Mouse (Mus musculus) midbrain, embryonic 16.5 days (tissue): ENCODE results near the gene Olfr1467. TPM values are rescaled to one million over a fixed set of nuclear protein-coding genes. Genes with fewer than 3 reads are reported as not detected.

Experiments used
- ATAC-seq: fragments of 200-750 bp; cut with Nextera tagmentation; 2 replicates; pipeline ENCODE4 v1.8.0; 2017; ENCODE audit warnings: moderate TSS enrichment
- H3K27ac ChIP-seq: fragments of 300-500 bp; sonication (generic); 2 replicates; pipeline ENCODE4 v1.5.1; 2014; ENCODE audit warnings: mild to moderate bottlenecking, low read length, mixed read lengths
- H3K27me3 ChIP-seq: fragments of 300-500 bp; sonication (generic); 2 replicates; pipeline ENCODE4 v1.6.1; 2014; ENCODE audit warnings: low read depth, low read length, mixed read lengths; ENCODE audit not compliant: control insufficient read depth, insufficient read depth
- H3K36me3 ChIP-seq: fragments of 300-500 bp; sonication (generic); 2 replicates; pipeline ENCODE4 v1.6.1; 2014; ENCODE audit warnings: mild to moderate bottlenecking, low read length, moderate library complexity, mixed read lengths; ENCODE audit not compliant: control insufficient read depth, insufficient read depth
- H3K4me1 ChIP-seq: fragments of 300-500 bp; sonication (generic); 2 replicates; pipeline ENCODE4 v1.6.1; 2014; ENCODE audit warnings: mild to moderate bottlenecking, low read length, mixed read lengths; ENCODE audit not compliant: control insufficient read depth, insufficient read depth
- H3K4me2 ChIP-seq: fragments of 300-500 bp; sonication (generic); 2 replicates; pipeline ENCODE4 v1.6.1; 2014; ENCODE audit warnings: mild to moderate bottlenecking, low read length, mixed read lengths
- H3K4me3 ChIP-seq: fragments of 300-500 bp; sonication (generic); 2 replicates; pipeline ENCODE4 v1.5.1; 2014; ENCODE audit warnings: low read depth, mild to moderate bottlenecking, low read length, moderate library complexity, mixed read lengths
- H3K9ac ChIP-seq: fragments of 300-500 bp; sonication (generic); 2 replicates; pipeline ENCODE4 v1.6.1; 2014; ENCODE audit warnings: low read depth, low read length, mixed read lengths
- H3K9me3 ChIP-seq: fragments of 300-500 bp; sonication (generic); replicated peaks from 2 replicates; pipeline ENCODE4 v1.6.1; 2014; ENCODE audit warnings: mild to moderate bottlenecking, low read length, mixed read lengths; ENCODE audit not compliant: control insufficient read depth, poor library complexity, severe bottlenecking
- WGBS: fragments of 180-500 bp; shearing (Covaris S2); extraction: QIAGEN DNeasy Blood & Tissue Kit; methylation state at CpG from one replicate; pipeline ENCODE4 v1.1.7; 2014; 5-methylcytosine and 5-hydroxymethylcytosine counted together
- polyA plus RNA-seq: library from polyadenylated mRNA; unstranded; fragments of >200 nt; fragmentation: Nextera tagmentation; extraction: Ambion mirVana; gene quantifications from 2 replicates; pipeline ENCODE4 v1.2.1, GENCODE M21; 2015

Gene Olfr1467
- polyA plus RNA-seq = not detected in 2 replicates

DNA sequence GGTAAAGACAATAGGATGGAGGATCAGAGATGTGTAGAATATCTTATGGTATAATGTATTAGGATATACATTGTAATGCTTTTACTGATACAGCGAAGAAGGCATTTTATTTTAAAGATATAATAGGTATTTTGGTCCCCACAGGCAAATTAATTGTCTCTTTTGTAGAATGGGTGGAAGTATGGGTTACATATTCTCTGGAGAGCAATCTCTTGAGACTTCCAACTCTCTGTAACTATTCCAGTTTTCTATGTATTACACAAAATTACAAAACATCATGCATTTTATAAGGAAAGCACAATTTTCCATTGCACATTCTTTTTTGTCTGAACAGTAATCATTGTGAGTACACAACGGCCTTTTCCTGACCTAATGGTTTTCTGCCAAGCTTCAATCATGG lies at the start of gene Olfr1467:
Gene Olfr1467, plus strand, starts transcription at position 301 of the 400 bp plus-strand sequence.
- H3K27me3 ChIP-seq = no peaks in the 10 kb centered on the region
- 64% methylated on average over 2 of the region's 2 CpGs for WGBS
- no peak within 1 kb of the TSS for H3K4me2 ChIP-seq
- H3K4me3 ChIP-seq = no peak within 1 kb of the TSS
- H3K4me1 ChIP-seq = no peaks in the 10 kb centered on the region
- no peak within 1 kb of the TSS for H3K27ac ChIP-seq
- ATAC-seq = no peak
- H3K9me3 ChIP-seq = peaks cover 4% of the 10 kb centered on the region
- no peaks in the 10 kb centered on the region for H3K36me3 ChIP-seq
- H3K9ac ChIP-seq = no peak within 1 kb of the TSS

DNA sequence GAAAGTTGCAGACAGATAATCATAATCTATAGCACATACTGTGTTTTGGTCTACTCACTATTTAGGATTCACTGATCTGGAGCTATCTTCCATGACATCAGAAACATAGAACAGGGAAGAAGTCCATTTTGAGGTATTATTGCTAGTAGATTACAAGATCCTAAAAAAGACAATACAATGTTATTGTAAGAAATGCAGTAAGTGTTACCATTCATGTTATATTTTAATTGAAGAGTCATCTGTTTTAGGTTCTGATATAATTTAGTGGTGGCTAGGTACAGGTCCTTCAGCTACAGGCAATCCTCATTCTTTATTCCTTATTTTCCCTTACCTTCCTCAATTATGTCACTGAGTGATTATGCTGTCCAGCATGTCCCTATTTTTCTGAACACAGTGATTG lies 46.6 kb upstream of the Olfr1467 start, which contains the start of gene Olfr1465:
Gene Olfr1465, minus strand, starts transcription at position 101 of the 400 bp plus-strand sequence.
- H3K36me3 ChIP-seq = no peaks in the 10 kb centered on the region
- no peak within 1 kb of the TSS for H3K4me2 ChIP-seq
- H3K9ac ChIP-seq = no peak within 1 kb of the TSS
- no peak for ATAC-seq
- H3K9me3 ChIP-seq = no peaks in the 10 kb centered on the region
- no peaks in the 10 kb centered on the region for H3K4me1 ChIP-seq
- no peak within 1 kb of the TSS for H3K4me3 ChIP-seq
- H3K27ac ChIP-seq = no peak within 1 kb of the TSS
- no peaks in the 10 kb centered on the region for H3K27me3 ChIP-seq

DNA sequence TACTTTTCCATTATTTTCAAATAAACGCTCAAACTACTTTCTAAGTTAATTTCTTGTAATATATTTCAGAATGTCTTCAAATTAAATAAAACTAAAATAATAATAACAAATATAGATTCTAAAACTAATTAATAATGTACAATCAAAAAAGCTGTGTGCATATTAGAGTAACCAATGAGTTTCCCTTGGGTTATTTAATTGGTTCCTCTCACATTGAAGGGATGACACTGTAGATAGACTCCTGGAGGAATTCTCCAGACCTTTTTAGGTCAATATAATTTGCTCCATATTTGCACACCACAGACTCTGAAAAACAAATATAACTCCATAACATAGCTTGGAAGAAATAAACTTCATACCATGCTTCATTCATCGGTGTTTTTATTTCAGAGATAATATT lies 23.5 kb upstream of the Olfr1467 start, which contains the start of gene Olfr1466:
Gene Olfr1466, plus strand, starts transcription at position 301 of the 400 bp plus-strand sequence.
- no peak for ATAC-seq
- Histone ChIP-seq H3K4me2 (no peak within 1 kb of the TSS), H3K27me3 (no peaks in the 10 kb centered on the region), H3K9ac (no peak within 1 kb of the TSS), H3K9me3 (peaks cover 4% of the 10 kb centered on the region), H3K36me3 (no peaks in the 10 kb centered on the region), H3K27ac (no peak within 1 kb of the TSS), H3K4me3 (no peak within 1 kb of the TSS), H3K4me1 (no peaks in the 10 kb centered on the region)
- WGBS = 87% methylated on average over 2 of the region's 2 CpGs

DNA sequence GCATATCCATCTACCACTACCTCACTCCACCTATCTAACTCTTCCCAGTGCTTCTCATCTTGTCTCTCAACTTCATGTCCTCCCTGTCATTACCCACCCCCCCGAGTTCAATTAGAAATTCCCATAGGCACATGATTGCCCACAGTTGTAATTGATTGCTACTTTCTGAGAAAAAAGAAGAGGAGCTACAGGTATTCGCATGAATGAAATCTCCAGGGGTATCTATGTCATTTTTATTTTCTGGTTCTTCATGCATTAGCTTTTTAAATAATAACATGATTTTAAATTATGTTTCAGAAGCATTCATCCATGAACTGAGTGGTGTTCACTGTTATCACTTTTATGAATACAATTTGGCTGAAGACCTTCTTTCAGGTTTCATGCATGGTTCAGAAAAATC lies 45.5 kb downstream of the Olfr1467 start, which contains the start of gene Olfr1469:
Gene Olfr1469, plus strand, starts transcription at position 301 of the 400 bp plus-strand sequence.
- Histone ChIP-seq H3K4me2 (no peak within 1 kb of the TSS), H3K36me3 (no peaks in the 10 kb centered on the region), H3K4me3 (no peak within 1 kb of the TSS), H3K4me1 (no peaks in the 10 kb centered on the region), H3K9me3 (peaks cover 10% of the 10 kb centered on the region; the same call in 1 of the 2 replicates), H3K27me3 (no peaks in the 10 kb centered on the region), H3K27ac (no peak within 1 kb of the TSS), H3K9ac (no peak within 1 kb of the TSS)
- WGBS = 82% methylated on average over 2 of the region's 2 CpGs
- ATAC-seq = no peak

Other genes with a start within 250 kb of the Olfr1467 start
- gene Olfr1459, start 212.7 kb upstream of the Olfr1467 start, polyA plus RNA-seq = not detected in 2 replicates
- not detected in 2 replicates for gene Olfr1461, start 199.2 kb upstream of the Olfr1467 start, polyA plus RNA-seq
- gene Olfr1462, start 176.5 kb upstream of the Olfr1467 start, polyA plus RNA-seq = not detected in 2 replicates
- not detected in 2 replicates for gene Olfr1463, start 130.9 kb upstream of the Olfr1467 start, polyA plus RNA-seq
- gene Olfr1465, start 46.7 kb upstream of the Olfr1467 start, polyA plus RNA-seq = not detected in 2 replicates
- not detected in 2 replicates for gene Olfr1466, start 23.4 kb upstream of the Olfr1467 start, polyA plus RNA-seq
- not detected in 2 replicates for gene Olfr1469, start 45.6 kb downstream of the Olfr1467 start, polyA plus RNA-seq
- not detected in 2 replicates for gene Olfr1471, start 81.2 kb downstream of the Olfr1467 start, polyA plus RNA-seq
- gene Olfr1472, start 93.8 kb downstream of the Olfr1467 start, polyA plus RNA-seq = not detected in 2 replicates
- not detected in 2 replicates for gene Olfr1474, start 107.3 kb downstream of the Olfr1467 start, polyA plus RNA-seq
- not detected in 2 replicates for gene Olfr1475, start 118.0 kb downstream of the Olfr1467 start, polyA plus RNA-seq
- gene Olfr1477, start 138.3 kb downstream of the Olfr1467 start, polyA plus RNA-seq = not detected in 2 replicates
- not detected in 2 replicates for gene Olfr1480, start 165.7 kb downstream of the Olfr1467 start, polyA plus RNA-seq
- gene Olfr1484, start 221.3 kb downstream of the Olfr1467 start, polyA plus RNA-seq = not detected in 2 replicates